Mouse (Mus musculus): ENCODE measurements around the gene Pltp. TPM values are rescaled to one million over a fixed set of nuclear protein-coding genes. Genes with fewer than 3 reads are reported as not detected.
A peak's percentile ranks its signal among the peaks of the same experiment; 100 is the strongest.

Gene Pltp
- polyA plus RNA-seq, 1 experiment from 2014 or later = 67.2 TPM

GRCm38 (mm10) chr2:164795868-164796267 lies 61.6 kb downstream of the Pltp start:
- Histone ChIP-seq H3K9me3 (replicated peaks; ENCODE audit: control insufficient read depth, low read length) (no peaks in the 10 kb centered on the region), H3K27ac (ENCODE audit: low read length) (no peak overlapping the region), H3K9ac (ENCODE audit: low read length) (no peak overlapping the region), H3K4me3 (ENCODE audit: low read length) (no peak overlapping the region), H3K4me1 (ENCODE audit: control insufficient read depth, insufficient read depth, low read length) (peaks cover 11% of the 10 kb centered on the region), H3K4me2 (ENCODE audit: low read depth, low read length) (no peak overlapping the region), H3K27me3 (ENCODE audit: control insufficient read depth, insufficient read depth, low read length) (no peaks in the 10 kb centered on the region), H3K36me3 (ENCODE audit: control insufficient read depth, insufficient read depth) (peaks cover 25% of the 10 kb centered on the region)
- 65% methylated on average over 4 of the region's 4 CpGs for WGBS
- no peak for ATAC-seq (replicated peaks; ENCODE audit: extremely low read depth, insufficient read depth, low FRiP score)

GRCm38 (mm10) chr2:164794293-164794692 lies 63.2 kb downstream of the Pltp start:
- H3K4me2 ChIP-seq (ENCODE audit: low read depth, low read length) = no peak overlapping the region
- ATAC-seq (replicated peaks; ENCODE audit: extremely low read depth, insufficient read depth, low FRiP score) = peak; percentile 64
- no peak overlapping the region for H3K9ac ChIP-seq (ENCODE audit: low read length)
- no peak overlapping the region for H3K4me3 ChIP-seq (ENCODE audit: low read length)
- no peaks in the 10 kb centered on the region for H3K9me3 ChIP-seq (replicated peaks; ENCODE audit: control insufficient read depth, low read length)
- peaks cover 22% of the 10 kb centered on the region for H3K36me3 ChIP-seq (ENCODE audit: control insufficient read depth, insufficient read depth)
- peak overlapping the region; percentile 80 for H3K27ac ChIP-seq (ENCODE audit: low read length)
- no peaks in the 10 kb centered on the region for H3K27me3 ChIP-seq (ENCODE audit: control insufficient read depth, insufficient read depth, low read length)
- H3K4me1 ChIP-seq (ENCODE audit: control insufficient read depth, insufficient read depth, low read length) = peaks cover 11% of the 10 kb centered on the region
- WGBS = 24% methylated on average over 5 of the region's 5 CpGs

GRCm38 (mm10) chr2:164793772-164794171 lies 63.7 kb downstream of the Pltp start:
- Histone ChIP-seq H3K27ac (ENCODE audit: low read length) (peak overlapping the region; percentile 80), H3K4me2 (ENCODE audit: low read depth, low read length) (no peak overlapping the region), H3K9ac (ENCODE audit: low read length) (peak overlapping the region; percentile 38; the same call in 1 of the 2 replicates), H3K27me3 (ENCODE audit: control insufficient read depth, insufficient read depth, low read length) (no peaks in the 10 kb centered on the region), H3K9me3 (replicated peaks; ENCODE audit: control insufficient read depth, low read length) (no peaks in the 10 kb centered on the region), H3K4me1 (ENCODE audit: control insufficient read depth, insufficient read depth, low read length) (peaks cover 12% of the 10 kb centered on the region), H3K36me3 (ENCODE audit: control insufficient read depth, insufficient read depth) (peaks cover 18% of the 10 kb centered on the region), H3K4me3 (ENCODE audit: low read length) (no peak overlapping the region)
- ATAC-seq (replicated peaks; ENCODE audit: extremely low read depth, insufficient read depth, low FRiP score) = no peak
- 78% methylated on average over 2 of the region's 2 CpGs for WGBS

GRCm38 (mm10) chr2:164793236-164793635 lies 64.3 kb downstream of the Pltp start:
- Histone ChIP-seq H3K4me2 (ENCODE audit: low read depth, low read length) (no peak overlapping the region), H3K36me3 (ENCODE audit: control insufficient read depth, insufficient read depth) (peaks cover 20% of the 10 kb centered on the region), H3K27ac (ENCODE audit: low read length) (peak overlapping the region; percentile 80), H3K4me1 (ENCODE audit: control insufficient read depth, insufficient read depth, low read length) (peaks cover 17% of the 10 kb centered on the region), H3K27me3 (ENCODE audit: control insufficient read depth, insufficient read depth, low read length) (no peaks in the 10 kb centered on the region), H3K9ac (ENCODE audit: low read length) (peak overlapping the region; percentile 38; the same call in 1 of the 2 replicates), H3K9me3 (replicated peaks; ENCODE audit: control insufficient read depth, low read length) (no peaks in the 10 kb centered on the region), H3K4me3 (ENCODE audit: low read length) (no peak overlapping the region)
- 42% methylated on average over 3 of the region's 3 CpGs for WGBS
- peak; percentile 50 for ATAC-seq (replicated peaks; ENCODE audit: extremely low read depth, insufficient read depth, low FRiP score)

GRCm38 (mm10) chr2:164792400-164793190 lies 64.9 kb downstream of the Pltp start:
- Histone ChIP-seq H3K27me3 (ENCODE audit: control insufficient read depth, insufficient read depth, low read length) (no peaks in the 10 kb centered on the region), H3K9ac (ENCODE audit: low read length) (peak overlapping the region; percentile 7; the same call in 1 of the 2 replicates), H3K27ac (ENCODE audit: low read length) (peak overlapping the region; percentile 80), H3K9me3 (replicated peaks; ENCODE audit: control insufficient read depth, low read length) (no peaks in the 10 kb centered on the region), H3K4me3 (ENCODE audit: low read length) (no peak overlapping the region), H3K4me1 (ENCODE audit: control insufficient read depth, insufficient read depth, low read length) (peaks cover 22% of the 10 kb centered on the region), H3K4me2 (ENCODE audit: low read depth, low read length) (no peak overlapping the region), H3K36me3 (ENCODE audit: control insufficient read depth, insufficient read depth) (peaks cover 20% of the 10 kb centered on the region)
- 86% methylated on average over 12 of the region's 12 CpGs for WGBS
- no peak for ATAC-seq (replicated peaks; ENCODE audit: extremely low read depth, insufficient read depth, low FRiP score)

- H3K36me3 ChIP-seq (ENCODE audit: control insufficient read depth, insufficient read depth) = peaks cover 17% of the 10 kb centered on the region
- ATAC-seq (replicated peaks; ENCODE audit: extremely low read depth, insufficient read depth, low FRiP score) = no peak
- no peak overlapping the region for H3K4me3 ChIP-seq (ENCODE audit: low read length)
- H3K4me2 ChIP-seq (ENCODE audit: low read depth, low read length) = no peak overlapping the region
- H3K9ac ChIP-seq (ENCODE audit: low read length) = no peak overlapping the region
- 87% methylated on average over 18 of the region's 18 CpGs for WGBS
- no peak overlapping the region for H3K27ac ChIP-seq (ENCODE audit: low read length)
- no peaks in the 10 kb centered on the region for H3K9me3 ChIP-seq (replicated peaks; ENCODE audit: control insufficient read depth, low read length)
- H3K4me1 ChIP-seq (ENCODE audit: control insufficient read depth, insufficient read depth, low read length) = peaks cover 28% of the 10 kb centered on the region
- H3K27me3 ChIP-seq (ENCODE audit: control insufficient read depth, insufficient read depth, low read length) = no peaks in the 10 kb centered on the region
Measured at GRCm38 (mm10) chr2:164791841-164792261, 65.7 kb downstream of the Pltp start.

GRCm38 (mm10) chr2:164790451-164790850 lies 67.1 kb downstream of the Pltp start:
- H3K4me3 ChIP-seq (ENCODE audit: low read length) = no peak overlapping the region
- no peak overlapping the region for H3K27ac ChIP-seq (ENCODE audit: low read length)
- WGBS = 67% methylated on average over 4 of the region's 4 CpGs
- no peak overlapping the region for H3K4me2 ChIP-seq (ENCODE audit: low read depth, low read length)
- H3K27me3 ChIP-seq (ENCODE audit: control insufficient read depth, insufficient read depth, low read length) = no peaks in the 10 kb centered on the region
- peaks cover 16% of the 10 kb centered on the region for H3K36me3 ChIP-seq (ENCODE audit: control insufficient read depth, insufficient read depth)
- peaks cover 32% of the 10 kb centered on the region for H3K4me1 ChIP-seq (ENCODE audit: control insufficient read depth, insufficient read depth, low read length)
- no peaks in the 10 kb centered on the region for H3K9me3 ChIP-seq (replicated peaks; ENCODE audit: control insufficient read depth, low read length)
- H3K9ac ChIP-seq (ENCODE audit: low read length) = no peak overlapping the region
- ATAC-seq (replicated peaks; ENCODE audit: extremely low read depth, insufficient read depth, low FRiP score) = no peak

Other genes starting within 250 kb of the Pltp start
- gene Wfdc6b, start 244.2 kb downstream of the Pltp start, polyA plus RNA-seq (2015; fragmentation: Nextera tagmentation; extraction: Ambion mirVana) = not detected in 2 replicates
- not detected in 2 replicates for gene Wfdc8, start 244.1 kb downstream of the Pltp start, polyA plus RNA-seq (2015; fragmentation: Nextera tagmentation; extraction: Ambion mirVana)
- not detected in 2 replicates for gene Wfdc16, start 218.9 kb downstream of the Pltp start, polyA plus RNA-seq (2015; fragmentation: Nextera tagmentation; extraction: Ambion mirVana)
- gene Wfdc10, start 201.7 kb downstream of the Pltp start, polyA plus RNA-seq (2015; fragmentation: Nextera tagmentation; extraction: Ambion mirVana) = 0.35 TPM in 1 of 2 replicates, not detected in the other
- gene Wfdc9, start 201.1 kb downstream of the Pltp start, polyA plus RNA-seq (2015; fragmentation: Nextera tagmentation; extraction: Ambion mirVana) = not detected in 2 replicates
- gene Wfdc11, start 183.6 kb downstream of the Pltp start, polyA plus RNA-seq (2015; fragmentation: Nextera tagmentation; extraction: Ambion mirVana) = not detected in 2 replicates
- 0.35 TPM in 1 of 2 replicates, not detected in the other for gene Wfdc13, start 172.6 kb downstream of the Pltp start, polyA plus RNA-seq (2015; fragmentation: Nextera tagmentation; extraction: Ambion mirVana)
- gene Spint4, start 159.2 kb downstream of the Pltp start, polyA plus RNA-seq (2015; fragmentation: Nextera tagmentation; extraction: Ambion mirVana) = not detected in 2 replicates
- gene Spint5, start 142.4 kb downstream of the Pltp start, polyA plus RNA-seq (2015; fragmentation: Nextera tagmentation; extraction: Ambion mirVana) = not detected in 2 replicates
- gene Wfdc3, start 111.8 kb downstream of the Pltp start, polyA plus RNA-seq (2015; fragmentation: Nextera tagmentation; extraction: Ambion mirVana) = 0.51 and 0.80 TPM in 2 replicates
- 56.0 and 58.7 TPM in 2 replicates for gene Dnttip1, start 111.7 kb downstream of the Pltp start, polyA plus RNA-seq (2015; fragmentation: Nextera tagmentation; extraction: Ambion mirVana)
- gene Ube2c, start 87.8 kb downstream of the Pltp start, polyA plus RNA-seq (2015; fragmentation: Nextera tagmentation; extraction: Ambion mirVana) = 388 and 390 TPM in 2 replicates
- gene Tnnc2, start 77.7 kb downstream of the Pltp start, polyA plus RNA-seq (2015; fragmentation: Nextera tagmentation; extraction: Ambion mirVana) = 6.7 and 28.8 TPM in 2 replicates
- 40.6 and 45.6 TPM in 2 replicates for gene Snx21, start 71.9 kb downstream of the Pltp start, polyA plus RNA-seq (2015; fragmentation: Nextera tagmentation; extraction: Ambion mirVana)
- gene Acot8, start 52.8 kb downstream of the Pltp start, polyA plus RNA-seq (2015; fragmentation: Nextera tagmentation; extraction: Ambion mirVana) = 15.7 and 16.7 TPM in 2 replicates
- gene Zswim3, start 52.6 kb downstream of the Pltp start, polyA plus RNA-seq (2015; fragmentation: Nextera tagmentation; extraction: Ambion mirVana) = 5.9 and 6.4 TPM in 2 replicates
- gene Zswim1, start 35.0 kb downstream of the Pltp start, polyA plus RNA-seq (2015; fragmentation: Nextera tagmentation; extraction: Ambion mirVana) = 10.6 and 12.1 TPM in 2 replicates
- gene Spata25, start 29.2 kb downstream of the Pltp start, polyA plus RNA-seq (2015; fragmentation: Nextera tagmentation; extraction: Ambion mirVana) = 0.42 TPM in 1 of 2 replicates, not detected in the other
- 173 and 184 TPM in 2 replicates for gene Ctsa, start 24.8 kb downstream of the Pltp start, polyA plus RNA-seq (2015; fragmentation: Nextera tagmentation; extraction: Ambion mirVana)
- 50.6 and 52.8 TPM in 2 replicates for gene Neurl2, start 24.3 kb downstream of the Pltp start, polyA plus RNA-seq (2015; fragmentation: Nextera tagmentation; extraction: Ambion mirVana)
- gene Pcif1, start 21.6 kb upstream of the Pltp start, polyA plus RNA-seq (2015; fragmentation: Nextera tagmentation; extraction: Ambion mirVana) = 53.4 and 54.5 TPM in 2 replicates
- gene Zfp335, start 54.0 kb upstream of the Pltp start, polyA plus RNA-seq (2015; fragmentation: Nextera tagmentation; extraction: Ambion mirVana) = 9.2 and 9.5 TPM in 2 replicates
- gene Mmp9, start 83.1 kb upstream of the Pltp start, polyA plus RNA-seq (2015; fragmentation: Nextera tagmentation; extraction: Ambion mirVana) = 3.8 and 9.7 TPM in 2 replicates
- gene Slc12a5, start 103.1 kb upstream of the Pltp start, polyA plus RNA-seq (2015; fragmentation: Nextera tagmentation; extraction: Ambion mirVana) = 0.21 and 0.68 TPM in 2 replicates
- gene Ncoa5, start 177.2 kb upstream of the Pltp start, polyA plus RNA-seq (2015; fragmentation: Nextera tagmentation; extraction: Ambion mirVana) = 42.5 and 43.2 TPM in 2 replicates
- 7.8 and 9.2 TPM in 2 replicates for gene Cd40, start 197.9 kb upstream of the Pltp start, polyA plus RNA-seq (2015; fragmentation: Nextera tagmentation; extraction: Ambion mirVana)
- not detected in 2 replicates for gene 1700025C18Rik, start 233.0 kb upstream of the Pltp start, polyA plus RNA-seq (2015; fragmentation: Nextera tagmentation; extraction: Ambion mirVana)

All from heart, embryonic 16.5 days (tissue).